Mouse (Mus musculus) liver, adult 2 months (tissue): Measurements from ENCODE around the gene Sgsm2.

Source experiments
- CTCF ChIP-seq: fragments of 200-500 bp; IDR thresholded peaks from 2 replicates; pipeline ENCODE4 v1.5.1; 2011; ENCODE audit warnings: low read depth, low read length, control low read depth
- POLR2A ChIP-seq: fragments of 200-500 bp; IDR thresholded peaks from 2 replicates; pipeline ENCODE4 v1.6.1; 2011; ENCODE audit warnings: low read length, control low read depth; ENCODE audit not compliant: insufficient read depth; ENCODE audit errors: extremely low read depth

GRCm38 (mm10) chr11:74894619-74895018, 2.2 kb downstream of the Sgsm2 start:
- TF ChIP-seq CTCF (no peak), POLR2A (no peak)
